Mouse (Mus musculus): ENCODE measurements around the gene Acsm5.
"Not testable (repeated sequence)": the region's sequence is repeated elsewhere in the genome, so short reads cannot be mapped to it uniquely, and the experiment has no call there.

Acsm5 gene

GRCm38 (mm10) chr7:119550471-119551222 is 31.4 kb downstream of the Acsm5 start:
- no peak for DNase-seq (ENCODE audit: low read depth)

GRCm38 (mm10) chr7:119554040-119554439 is 34.8 kb downstream of the Acsm5 start, which contains the start of gene Acsm2:
Gene Acsm2, plus strand, starts transcription at chr7:119554340.
- DNase-seq (ENCODE audit: low read depth): no peak

- no peak for DNase-seq (ENCODE audit: low read depth)
These were observed 40.7 kb downstream of the Acsm5 start for GRCm38 (mm10) chr7:119559789-119560451.

GRCm38 (mm10) chr7:119560452-119560835 is 41.2 kb downstream of the Acsm5 start:
- no peak for DNase-seq (ENCODE audit: low read depth)

- DNase-seq (ENCODE audit: low read depth): no peak
These were observed 42.2 kb downstream of the Acsm5 start for GRCm38 (mm10) chr7:119561441-119561840.

- not testable (repeated sequence) for DNase-seq (ENCODE audit: low read depth)
These were observed 43.2 kb downstream of the Acsm5 start for GRCm38 (mm10) chr7:119562476-119562875.

- DNase-seq (ENCODE audit: low read depth): no peak
These were observed 75.4 kb downstream of the Acsm5 start for GRCm38 (mm10) chr7:119594530-119595107.
